Mouse (Mus musculus) forebrain, postnatal 0 days (tissue): Measurements from ENCODE around the gene Hoxb8. TPM values are rescaled to one million over a fixed set of nuclear protein-coding genes. Genes with fewer than 3 reads are reported as not detected.

Source experiments
- ATAC-seq: fragments of 200-750 bp; cut with Nextera tagmentation; 2 replicates; pipeline ENCODE4 v1.8.0; 2017; ENCODE audit warnings: mild to moderate bottlenecking, moderate library complexity
- DNase-seq: peaks from one replicate; pipeline ENCODE4 v3.0.0-alpha.2; 2015
- H3K27ac ChIP-seq: fragments of 300-500 bp; sonication (generic); 2 replicates; pipeline ENCODE4 v1.5.1; 2014; ENCODE audit warnings: low read depth, mild to moderate bottlenecking, antibody characterized with exemption, low read length, moderate library complexity, mixed read lengths
- H3K27me3 ChIP-seq: fragments of 300-500 bp; sonication (generic); 2 replicates; pipeline ENCODE4 v1.6.1; 2014; ENCODE audit warnings: mild to moderate bottlenecking, low read length, mixed read lengths; ENCODE audit not compliant: insufficient read depth
- H3K36me3 ChIP-seq: fragments of 300-500 bp; sonication (generic); 2 replicates; pipeline ENCODE4 v1.6.1; 2014; ENCODE audit warnings: mild to moderate bottlenecking, moderate library complexity; ENCODE audit not compliant: insufficient read depth
- H3K4me1 ChIP-seq: fragments of 300-500 bp; sonication (generic); 2 replicates; pipeline ENCODE4 v1.6.1; 2014; ENCODE audit warnings: antibody characterized with exemption; ENCODE audit not compliant: insufficient read depth
- H3K4me2 ChIP-seq: fragments of 300-500 bp; sonication (generic); 2 replicates; pipeline ENCODE4 v1.6.1; 2014; ENCODE audit warnings: low read depth, mild to moderate bottlenecking, moderate library complexity
- H3K4me3 ChIP-seq: fragments of 300-500 bp; sonication (generic); 2 replicates; pipeline ENCODE4 v1.5.1; 2014; ENCODE audit warnings: low read depth, low read length, mixed read lengths
- H3K9ac ChIP-seq: fragments of 300-500 bp; sonication (generic); 2 replicates; pipeline ENCODE4 v1.6.1; 2014; ENCODE audit warnings: mild to moderate bottlenecking
- H3K9me3 ChIP-seq: fragments of 300-500 bp; sonication (generic); 2 replicates; pipeline ENCODE4 v1.6.1; 2016; ENCODE audit warnings: low read length
- CTCF ChIP-seq: sonication (generic); IDR thresholded peaks from 2 replicates; pipeline ENCODE4 v1.5.1; 2016; ENCODE audit warnings: antibody characterized with exemption, control low read depth, low read depth
- WGBS: fragments of 180-500 bp; shearing (Covaris S2); extraction: QIAGEN DNeasy Blood & Tissue Kit; methylation state at CpG from one replicate; pipeline ENCODE4 v1.1.7; 2014; 5-methylcytosine and 5-hydroxymethylcytosine counted together
- polyA plus RNA-seq: library from polyadenylated mRNA; unstranded; fragments of >200 nt; fragmentation: Nextera tagmentation; extraction: Ambion mirVana; gene quantifications from 2 replicates; pipeline ENCODE4 v1.2.1, GENCODE M21; 2015
- total RNA-seq: library from RNA; depleted of rRNA; stranded (reverse); fragments of >200 nt; gene quantifications from 2 replicates; pipeline ENCODE4 v1.2.3, GENCODE M21; 2014

Gene Hoxb8
- total and polyA plus RNA-seq, 2 experiments from 2014 or later, result not detected

DNA sequence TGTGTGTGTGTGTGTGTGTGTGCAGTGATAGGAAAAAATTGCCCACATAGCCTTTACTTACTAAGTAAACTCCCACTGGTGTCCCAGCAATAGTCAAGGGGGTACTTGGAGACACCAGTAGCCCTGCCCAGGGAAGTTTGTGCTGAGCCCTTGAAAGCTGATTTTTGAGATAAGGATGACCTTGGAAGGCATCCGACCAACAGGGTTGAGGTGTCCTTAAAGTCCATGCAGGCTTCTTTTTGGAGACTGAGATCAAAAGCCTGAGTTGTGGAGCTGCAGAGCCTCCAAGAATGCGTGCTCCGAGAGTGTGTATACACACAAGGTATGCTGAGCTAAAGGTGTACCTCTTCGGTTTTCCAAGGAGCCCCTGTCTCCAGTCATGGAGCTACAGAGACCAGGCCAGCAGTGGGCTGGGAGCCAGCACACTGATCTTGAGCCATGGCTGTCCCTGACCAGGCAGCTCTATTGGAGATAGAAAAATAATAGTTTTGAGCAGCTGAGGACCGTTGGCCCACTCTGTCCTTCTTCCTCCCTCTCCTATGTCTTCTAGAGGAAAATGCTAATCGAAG is 19.4 kb upstream of the Hoxb8 start:
- Histone ChIP-seq H3K36me3 (no peaks in the 10 kb centered on the region), H3K27me3 (peaks cover 100% of the 10 kb centered on the region), H3K4me1 (no peaks in the 10 kb centered on the region), H3K27ac (no peak overlapping the region), H3K9ac (no peak overlapping the region), H3K4me3 (no peak overlapping the region), H3K4me2 (no peak overlapping the region), H3K9me3 (no peaks in the 10 kb centered on the region)
- ATAC-seq (no peak), DNase-seq (no peak)
- WGBS, result 12% methylated on average over 6 of the region's 6 CpGs
- no peak for TF ChIP-seq CTCF

DNA sequence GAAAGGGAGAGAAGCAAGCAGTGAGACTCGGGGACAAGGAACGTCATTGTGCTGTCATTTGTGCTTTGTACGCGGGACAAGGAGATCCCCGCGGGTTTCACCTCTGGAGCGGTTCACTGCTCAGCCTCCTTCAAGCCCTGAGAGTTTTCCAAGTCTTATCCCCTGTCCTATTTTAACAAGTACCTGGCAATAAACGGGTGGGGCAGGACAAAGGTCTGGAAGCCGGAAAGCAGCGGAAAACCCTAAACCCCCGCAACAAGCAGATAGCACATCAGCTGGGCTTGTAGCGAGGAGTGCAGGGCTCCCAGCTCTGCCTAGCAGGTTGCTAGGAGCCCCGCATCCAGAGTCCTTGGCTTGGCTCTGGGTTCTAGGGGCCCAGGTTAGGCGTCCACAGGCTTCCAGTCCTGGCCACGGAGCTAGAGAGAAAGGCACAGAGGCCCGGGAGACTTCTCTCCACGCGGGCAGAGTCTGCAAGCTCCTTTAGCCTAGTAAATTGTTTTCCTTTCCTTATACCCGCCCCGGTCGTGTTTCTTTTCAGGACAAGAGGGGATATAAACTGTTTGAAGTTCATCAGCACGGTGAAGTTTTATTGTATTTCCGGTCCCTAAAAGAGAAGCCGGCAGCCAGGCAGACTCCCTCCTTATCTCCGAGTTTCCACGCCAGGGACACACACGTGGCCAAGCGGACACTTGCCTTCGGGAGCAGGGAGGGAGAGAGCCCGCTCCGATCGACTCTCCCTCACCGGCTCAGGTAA is 17.9 kb upstream of the Hoxb8 start:
- no peak for TF ChIP-seq CTCF
- no peak overlapping the region for H3K4me3 ChIP-seq
- H3K27ac ChIP-seq, result no peak overlapping the region
- H3K36me3 ChIP-seq, result no peaks in the 10 kb centered on the region
- peaks cover 99% of the 10 kb centered on the region for H3K27me3 ChIP-seq
- no peaks in the 10 kb centered on the region for H3K9me3 ChIP-seq
- H3K4me2 ChIP-seq, result no peak overlapping the region
- ATAC-seq (no peak), DNase-seq (no peak)
- 1% methylated on average over 33 of the region's 33 CpGs for WGBS
- no peak overlapping the region for H3K9ac ChIP-seq
- H3K4me1 ChIP-seq, result no peaks in the 10 kb centered on the region

DNA sequence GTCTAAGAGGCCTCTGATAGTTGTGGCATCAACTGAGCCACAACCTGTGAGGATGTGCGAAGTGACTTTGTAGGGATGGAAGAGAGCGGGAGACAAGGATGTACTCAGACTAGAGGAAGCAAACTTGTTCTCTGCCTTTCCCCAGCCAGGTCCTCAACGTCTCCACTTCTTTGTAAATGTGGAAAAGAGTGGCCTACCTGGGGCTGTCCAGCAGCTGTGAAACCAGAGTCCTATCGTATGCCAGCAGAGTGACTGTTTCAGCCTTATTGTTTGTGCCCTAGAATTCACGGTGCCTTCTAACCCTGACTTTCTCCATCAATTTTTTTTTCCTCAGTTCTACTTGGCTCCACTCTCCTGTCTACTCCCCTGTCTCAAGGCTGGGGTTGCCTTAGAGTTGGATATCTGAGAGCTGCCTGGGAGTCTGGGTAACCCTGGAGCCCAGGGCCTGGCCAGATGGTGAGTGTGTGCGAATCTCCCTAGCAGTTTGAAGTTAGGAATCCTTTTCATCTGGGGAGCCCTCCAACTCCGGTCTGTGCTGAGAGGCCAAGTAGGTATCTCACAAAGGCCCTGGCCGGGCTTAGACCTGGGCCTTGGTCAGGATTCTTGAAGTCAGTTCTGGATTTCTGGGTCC is 17.2 kb upstream of the Hoxb8 start:
- Histone ChIP-seq H3K36me3 (no peaks in the 10 kb centered on the region), H3K4me2 (no peak overlapping the region), H3K4me1 (no peaks in the 10 kb centered on the region), H3K9me3 (no peaks in the 10 kb centered on the region), H3K4me3 (no peak overlapping the region), H3K27ac (no peak overlapping the region), H3K27me3 (peaks cover 99% of the 10 kb centered on the region), H3K9ac (no peak overlapping the region)
- WGBS, result 5% methylated on average over 8 of the region's 8 CpGs
- no peak for ATAC-seq
- DNase-seq, result no peak
- TF ChIP-seq CTCF, result no peak

DNA sequence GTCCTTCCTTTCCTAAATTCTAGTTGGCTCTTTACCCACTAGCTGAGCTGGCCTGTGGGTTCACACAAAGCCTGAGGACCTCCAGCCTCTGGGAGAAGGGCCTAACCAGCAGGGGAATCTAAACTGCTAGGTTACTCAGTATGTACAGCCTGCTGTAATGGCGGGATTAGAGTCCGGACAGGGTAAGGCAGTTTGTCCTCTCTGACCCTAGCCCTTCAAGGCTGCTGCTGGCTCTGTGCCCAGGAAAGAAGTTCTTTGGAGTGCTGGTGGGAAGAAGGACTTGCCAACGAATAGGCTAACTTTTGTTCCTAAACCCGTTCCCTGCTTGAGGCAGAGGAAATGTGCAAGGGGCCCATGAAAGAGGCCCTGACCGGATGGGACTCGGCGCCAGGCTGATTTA is 15.8 kb upstream of the Hoxb8 start:
- no peaks in the 10 kb centered on the region for H3K4me1 ChIP-seq
- WGBS, result 2% methylated on average over 7 of the region's 7 CpGs

DNA sequence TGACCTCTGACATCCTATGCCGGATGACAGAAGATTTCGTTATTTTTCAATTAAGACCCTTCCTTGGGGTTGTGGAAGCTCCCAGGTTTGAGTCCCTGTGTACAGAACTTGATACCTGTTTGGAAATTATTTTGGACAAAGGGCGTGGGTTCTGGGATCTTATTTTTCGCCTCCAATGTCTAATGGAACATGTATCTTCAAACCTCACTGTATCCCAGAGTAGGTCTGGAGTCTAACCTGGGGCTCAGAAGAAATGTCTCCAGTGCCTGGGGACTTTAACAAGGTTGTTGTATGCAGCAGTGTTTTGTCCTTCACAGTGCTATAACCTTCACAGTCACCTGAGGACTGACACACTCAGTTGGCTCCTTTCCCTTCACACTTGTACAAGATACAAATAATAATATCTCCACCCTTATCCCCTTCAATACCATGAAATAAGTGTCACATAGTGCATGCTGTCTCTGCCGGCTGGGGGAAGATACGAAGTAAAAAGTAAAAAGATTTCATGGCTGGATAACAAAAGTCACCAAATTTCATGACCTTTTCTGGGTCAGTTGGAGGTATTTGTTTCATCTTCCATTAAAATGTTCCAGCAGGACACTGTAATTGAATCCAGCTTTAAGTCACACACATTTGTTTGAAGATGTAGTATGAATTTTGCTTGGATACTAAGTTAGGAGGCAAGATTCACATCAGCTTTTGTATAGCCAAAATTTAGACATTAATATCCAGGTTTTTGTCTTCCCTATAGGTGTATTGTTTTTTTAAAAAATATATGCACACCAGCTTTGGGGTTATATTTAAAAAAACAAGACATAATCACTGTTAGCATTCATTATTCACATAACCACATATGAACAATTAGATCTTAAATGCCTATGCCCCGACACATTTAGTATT is 14.4 kb upstream of the Hoxb8 start:
- Histone ChIP-seq H3K27ac (no peak overlapping the region), H3K4me3 (no peak overlapping the region), H3K9me3 (no peaks in the 10 kb centered on the region), H3K27me3 (peaks cover 97% of the 10 kb centered on the region), H3K36me3 (no peaks in the 10 kb centered on the region), H3K9ac (no peak overlapping the region), H3K4me2 (no peak overlapping the region), H3K4me1 (no peaks in the 10 kb centered on the region)
- no peak for ATAC-seq
- no peak for TF ChIP-seq CTCF
- 12% methylated on average over 7 of the region's 7 CpGs for WGBS
- DNase-seq, result no peak

More for the DNA sequence above, 15.8 kb upstream of the Hoxb8 start:
- TF ChIP-seq CTCF, result no peak
- no peak overlapping the region for H3K4me2 ChIP-seq
- no peak overlapping the region for H3K9ac ChIP-seq
- no peak for DNase-seq
- H3K27me3 ChIP-seq, result peaks cover 99% of the 10 kb centered on the region
- H3K4me3 ChIP-seq, result no peak overlapping the region
- no peak overlapping the region for H3K27ac ChIP-seq
- no peaks in the 10 kb centered on the region for H3K9me3 ChIP-seq
- no peak for ATAC-seq
- no peaks in the 10 kb centered on the region for H3K36me3 ChIP-seq

DNA sequence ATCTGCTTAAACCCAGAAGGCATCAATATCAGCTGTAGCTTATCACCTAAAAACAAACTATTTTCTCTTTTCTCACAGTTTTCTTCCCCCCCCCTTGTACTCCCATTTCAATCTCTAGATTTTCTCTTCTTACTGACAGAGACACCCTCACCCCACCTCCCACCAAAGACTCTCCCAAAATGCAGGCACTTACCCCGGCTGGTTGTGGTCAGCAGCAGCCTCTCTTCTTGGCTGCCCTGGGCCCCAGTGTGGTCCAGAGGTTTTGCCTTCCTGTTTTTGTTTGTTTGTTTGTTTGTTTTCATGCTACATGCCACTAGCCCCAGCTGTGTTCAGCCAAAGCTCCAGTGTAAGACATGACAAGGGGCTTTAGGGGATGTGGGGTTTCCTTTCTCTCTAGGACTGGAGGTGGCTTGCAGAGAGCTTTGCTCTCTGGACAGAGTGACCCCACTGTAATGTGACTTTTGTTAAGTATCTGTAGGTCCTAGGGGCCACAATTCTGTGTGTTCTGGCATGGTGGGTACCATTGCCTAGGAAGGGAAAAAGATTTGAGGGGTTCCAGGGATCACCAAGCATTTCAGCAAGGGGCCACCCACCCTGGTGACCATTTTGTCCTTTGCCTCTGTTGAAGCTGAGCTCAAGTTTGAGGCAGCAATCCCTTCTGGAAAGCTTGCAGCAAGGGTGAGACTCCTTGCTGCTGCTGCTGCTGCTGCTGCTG is 13.5 kb upstream of the Hoxb8 start:
- Histone ChIP-seq H3K27ac (no peak overlapping the region), H3K4me3 (no peak overlapping the region), H3K9ac (no peak overlapping the region), H3K9me3 (no peaks in the 10 kb centered on the region), H3K27me3 (peaks cover 97% of the 10 kb centered on the region), H3K4me1 (no peaks in the 10 kb centered on the region), H3K36me3 (no peaks in the 10 kb centered on the region), H3K4me2 (no peak overlapping the region)
- 7% methylated on average over 1 of the region's 1 CpGs for WGBS
- TF ChIP-seq CTCF, result no peak
- ATAC-seq (no peak), DNase-seq (no peak)
